Mouse (Mus musculus): ENCODE data around the gene Cdc34. TPM values are rescaled to one million over a fixed set of nuclear protein-coding genes. Genes with fewer than 3 reads are reported as not detected.

The Cdc34 gene
- 10 to 100 TPM; 73.1 to 79.8 TPM for total RNA-seq (2021)
- long read RNA-seq, experiment 1, transcript Cdc34-201 (5 exons, 1,266 nt), result major isoform, 22 of 62 reads
- long read RNA-seq, experiment 1, partial matches to known transcripts, result 35 of 62 reads
- long read RNA-seq, experiment 1, other reads (novel, unspliced or antisense), result 1 of 62 reads
- long read RNA-seq, experiment 2, transcript Cdc34-205 (5 exons, 979 nt), result minor isoform, 7 of 75 reads
- long read RNA-seq, experiment 2, transcript Cdc34-201 (5 exons, 1,266 nt), result major isoform, 25 of 75 reads
- long read RNA-seq, experiment 2, partial matches to known transcripts, result 40 of 75 reads
- long read RNA-seq, experiment 2, other reads (novel, unspliced or antisense), result 2 of 75 reads

DNA sequence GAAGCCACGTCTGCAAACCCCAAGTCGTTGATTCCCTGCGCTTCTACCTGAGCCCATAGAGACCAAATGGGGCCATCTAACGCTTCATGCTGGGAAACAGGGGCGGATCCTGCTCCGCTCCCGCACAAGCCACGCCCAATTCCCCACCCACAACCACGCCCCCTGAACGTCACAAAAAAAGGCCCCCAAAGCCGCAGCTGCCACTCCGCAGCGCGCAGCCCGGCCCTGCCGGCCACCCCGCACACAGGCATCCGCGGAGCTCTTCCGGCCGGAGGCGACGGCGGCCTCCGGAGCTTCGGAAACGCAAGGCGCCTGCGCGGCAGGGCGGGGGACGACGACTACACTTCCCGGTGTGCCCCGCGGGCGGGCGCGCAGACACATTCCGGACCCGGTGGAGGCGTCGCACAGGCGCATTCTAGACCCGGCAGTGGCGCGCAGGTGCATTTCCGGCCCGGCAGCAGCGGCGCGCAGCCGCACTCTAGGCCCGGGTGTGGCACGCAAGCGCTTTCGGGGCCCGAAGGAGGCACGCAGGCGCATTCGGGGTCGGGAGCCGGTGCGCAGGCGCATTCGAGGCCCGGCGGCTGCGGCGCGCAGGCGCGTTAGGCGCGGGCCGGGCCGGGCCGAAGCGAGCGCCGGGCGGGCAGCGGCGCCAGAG lies at the start of gene Cdc34:
Gene Cdc34, plus strand, starts transcription at position 605 of the 655 bp plus-strand sequence.
- peak; percentile 99 to 100 for DNase-seq (ENCODE audit: low spot score in 2 of 2)
- TF ChIP-seq CTCF (conservative IDR thresholded peaks at IDR 0.05), result peak; percentile 67
- H3K27ac ChIP-seq, result peak within 1 kb of the TSS; percentile 89

DNA sequence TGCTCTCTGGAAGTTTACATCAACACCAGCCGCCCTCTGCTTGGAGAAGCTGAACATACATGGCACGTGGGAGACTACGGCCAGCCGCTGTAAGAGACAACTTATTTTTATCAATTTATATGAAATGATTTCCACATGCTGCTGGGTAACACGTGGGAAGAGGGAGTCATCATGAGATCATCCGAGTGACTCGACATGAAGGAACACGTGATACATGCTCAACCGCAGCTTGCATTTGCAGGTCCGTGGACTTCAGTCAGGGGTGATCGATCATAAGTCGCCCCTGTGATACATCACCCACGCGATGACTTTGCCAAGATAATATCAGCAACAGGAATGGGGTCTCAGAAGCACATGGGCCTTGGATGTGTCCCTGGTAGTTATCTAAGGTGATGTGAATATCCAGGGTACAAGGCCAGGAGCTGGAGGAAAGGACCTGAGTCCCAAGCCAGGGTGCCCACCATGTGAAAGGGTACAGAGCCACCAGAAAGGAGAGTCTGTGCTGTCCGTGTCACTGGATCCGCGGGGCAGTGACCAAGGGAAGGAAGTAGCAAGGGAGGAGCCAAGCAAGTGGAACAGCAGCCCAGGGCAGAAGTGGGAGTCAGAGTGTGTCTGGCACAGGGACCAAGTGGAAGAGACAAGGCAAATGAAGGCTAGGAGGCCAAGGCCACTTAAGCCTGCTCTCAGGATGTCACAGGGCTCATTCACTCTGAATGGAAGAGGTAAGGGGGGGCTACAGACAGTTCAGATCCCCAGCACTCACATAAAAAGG lies 48.8 kb upstream of the Cdc34 start:
- H3K4me3 ChIP-seq, result no peak overlapping the region
- TF ChIP-seq CTCF (conservative IDR thresholded peaks at IDR 0.05), result no peak
- H3K27ac ChIP-seq, result peak overlapping the region; percentile 75
- DNase-seq (ENCODE audit: low spot score in 2 of 2), result no peak

More for the DNA sequence above, at the start of gene Cdc34:
- H3K4me3 ChIP-seq, result peak within 1 kb of the TSS; percentile 71

DNA sequence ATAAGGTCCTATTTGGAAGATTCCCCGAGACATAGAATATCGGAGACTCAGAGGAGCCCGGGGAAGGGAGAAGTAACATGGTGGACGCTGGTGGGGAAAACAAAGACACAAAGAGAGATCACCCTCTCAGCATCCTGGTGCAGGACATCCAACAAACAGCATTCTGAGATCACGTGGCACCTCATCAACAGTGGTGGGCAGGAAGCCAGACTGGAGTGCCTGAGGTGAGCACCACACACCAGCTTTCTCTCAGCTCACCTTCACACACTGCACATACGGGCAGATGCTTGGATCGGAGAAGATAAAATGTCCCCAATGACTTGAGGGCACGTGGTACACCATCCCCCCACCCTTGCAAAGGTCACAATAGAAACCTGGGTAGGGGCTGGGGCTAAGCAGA lies 45.7 kb upstream of the Cdc34 start:
- Histone ChIP-seq H3K27ac (peak overlapping the region; percentile 98; the same call in 1 of the 2 replicates), H3K4me3 (peak overlapping the region; percentile 75)
- TF ChIP-seq CTCF (conservative IDR thresholded peaks at IDR 0.05), result no peak
- DNase-seq (ENCODE audit: low spot score in 2 of 2), result no peak

DNA sequence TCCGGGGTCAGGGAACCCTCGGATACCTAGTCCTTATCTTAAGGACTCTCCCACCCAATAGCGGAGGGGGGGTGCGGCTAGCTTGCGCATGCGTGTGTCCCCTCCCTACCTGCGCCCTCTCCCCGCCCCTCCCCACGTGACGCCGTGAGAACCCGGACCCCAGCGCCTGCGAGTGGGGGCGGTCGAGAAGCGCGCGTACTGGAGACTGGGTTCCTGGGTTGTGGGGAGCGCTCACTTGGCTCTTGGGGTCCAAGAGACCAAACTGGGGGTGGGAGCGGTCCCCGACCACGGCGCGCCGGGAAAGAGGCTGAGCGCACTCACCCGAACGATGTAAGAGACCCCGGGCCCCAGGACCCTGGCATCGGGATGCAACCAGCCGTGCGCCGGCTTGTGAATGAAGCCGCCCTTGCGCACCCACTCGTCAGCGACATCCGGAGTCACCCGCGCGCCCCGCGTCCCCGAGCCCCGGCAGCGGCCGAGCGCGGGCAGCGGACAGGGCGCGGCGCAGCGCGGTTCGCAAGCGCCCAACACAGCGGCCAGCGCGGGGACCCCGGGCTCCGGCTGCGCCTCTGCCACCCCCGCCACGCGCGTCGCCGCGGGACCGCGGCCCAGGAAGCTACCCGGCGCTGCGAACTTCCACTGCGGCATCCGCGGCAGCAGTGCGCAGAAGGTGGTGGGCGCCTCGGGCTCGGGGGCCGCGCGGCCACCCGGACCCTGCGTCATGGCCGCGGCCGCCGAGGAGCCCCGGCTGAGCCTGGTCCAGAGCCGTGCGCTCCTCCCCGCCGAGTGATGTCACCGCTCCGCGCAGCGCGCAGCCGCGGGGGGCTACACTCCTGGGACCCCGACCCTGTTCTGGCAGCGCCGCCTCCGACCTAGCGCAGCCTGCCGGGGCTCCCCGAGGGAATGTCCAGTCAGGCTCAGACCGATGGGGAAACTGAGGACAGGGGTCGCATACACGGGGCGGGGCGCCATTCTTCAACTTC lies 44.6 kb upstream of the Cdc34 start, which contains the start of gene Shc2:
Gene Shc2, minus strand, starts transcription at position 791 of the 983 bp plus-strand sequence.
- Histone ChIP-seq H3K4me3 (peak within 1 kb of the TSS; percentile 75), H3K27ac (peak within 1 kb of the TSS; percentile 98)
- TF ChIP-seq CTCF (conservative IDR thresholded peaks at IDR 0.05), result no peak
- peak; percentile 85 to 86 for DNase-seq (ENCODE audit: low spot score in 2 of 2)

DNA sequence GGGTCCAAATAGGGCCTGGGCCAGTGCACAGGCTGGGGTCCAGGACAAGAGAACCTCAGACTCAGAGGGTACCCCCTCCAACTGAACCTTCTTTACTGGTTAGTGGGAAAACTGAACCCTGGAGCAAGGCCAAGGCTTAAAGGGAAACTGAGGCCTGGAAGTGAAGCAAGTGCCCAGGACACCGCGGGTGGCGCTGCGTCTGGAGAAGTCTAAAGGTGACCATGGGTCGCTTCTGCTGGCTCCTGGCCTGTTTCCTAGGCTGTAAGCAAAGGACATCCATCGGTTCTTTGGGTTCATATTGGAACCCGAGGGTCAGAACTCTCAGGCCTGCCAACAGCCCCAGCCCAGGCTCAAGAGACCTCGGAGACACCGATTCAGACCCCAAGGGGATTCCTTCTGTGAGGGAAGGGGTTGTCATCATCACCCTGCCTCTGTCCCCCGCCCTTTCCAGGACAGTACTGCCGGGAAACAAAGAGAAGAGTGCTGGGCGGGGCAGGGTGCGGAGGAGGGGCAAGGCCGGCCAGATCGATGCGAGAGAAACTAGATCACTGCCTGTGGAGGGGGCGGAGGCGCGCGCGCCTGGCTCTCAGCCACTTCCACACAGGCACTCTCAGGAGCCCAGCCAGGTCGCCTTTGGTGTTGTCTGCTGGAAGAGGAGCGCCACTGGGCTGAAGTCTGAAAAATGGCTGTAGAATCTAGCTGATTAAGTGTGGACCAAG lies 43.4 kb upstream of the Cdc34 start:
- TF ChIP-seq CTCF (conservative IDR thresholded peaks at IDR 0.05), result no peak
- peak overlapping the region; percentile 75 for H3K4me3 ChIP-seq
- peak; percentile 55 to 62 for DNase-seq (ENCODE audit: low spot score in 2 of 2)
- H3K27ac ChIP-seq, result peak overlapping the region; percentile 98

DNA sequence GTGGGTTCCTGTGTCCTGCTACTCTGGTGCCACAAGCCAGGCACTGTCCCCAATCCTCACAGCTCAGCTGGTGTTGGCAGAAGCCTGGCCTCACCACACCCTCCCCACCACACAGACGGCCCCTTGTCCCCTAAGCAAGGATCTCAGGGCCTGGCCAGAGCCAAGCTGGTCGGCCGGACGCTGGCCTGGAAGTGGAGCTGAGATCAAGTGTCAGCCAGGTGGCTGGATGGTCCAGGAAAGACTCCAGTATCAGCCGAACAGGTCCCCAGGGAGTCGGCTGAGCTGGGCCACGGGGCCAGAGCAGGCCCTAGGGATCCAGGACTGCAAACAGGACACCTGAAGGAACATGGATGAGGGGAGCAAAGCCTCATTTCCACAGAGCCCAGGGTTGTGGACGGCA lies 36.3 kb upstream of the Cdc34 start, which contains the start of gene Odf3l2:
Gene Odf3l2, minus strand, starts transcription at position 28 of the 400 bp plus-strand sequence.
- no peak for TF ChIP-seq CTCF (conservative IDR thresholded peaks at IDR 0.05)
- H3K27ac ChIP-seq, result no peak within 1 kb of the TSS
- no peak within 1 kb of the TSS for H3K4me3 ChIP-seq
- no peak for DNase-seq (ENCODE audit: low spot score in 2 of 2)

DNA sequence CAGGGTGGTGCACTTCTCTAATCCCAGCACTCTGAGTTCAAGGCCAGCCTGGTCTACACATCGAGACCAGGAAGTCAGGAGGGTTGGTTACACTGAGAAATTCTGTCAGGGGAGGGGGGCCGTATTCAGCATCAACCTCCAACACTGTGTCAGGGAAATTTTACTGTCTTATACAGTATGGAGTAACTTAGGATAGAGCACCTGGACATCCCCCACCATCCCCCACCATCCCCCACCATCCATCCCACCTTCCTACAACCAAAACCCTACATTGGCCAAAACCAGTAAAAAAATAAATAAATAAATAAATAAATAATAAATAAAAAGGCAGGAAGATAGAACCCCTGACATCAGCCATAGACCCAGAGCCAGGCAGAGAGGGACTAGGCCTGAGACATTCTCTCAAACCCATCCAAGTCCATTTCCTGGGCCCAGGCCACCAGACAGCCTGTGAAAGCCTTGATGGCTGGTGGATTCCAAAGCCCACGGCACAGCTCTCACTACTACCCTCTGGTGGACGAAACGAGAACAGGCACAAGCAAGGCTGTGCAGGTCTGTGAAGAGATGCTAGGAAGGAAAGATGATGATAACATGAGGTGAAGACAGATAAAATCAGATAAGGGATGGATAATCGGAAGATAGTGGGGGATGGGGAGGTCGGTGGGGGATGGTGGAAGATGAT lies 32.8 kb upstream of the Cdc34 start:
- peak; percentile 81 to 90 for DNase-seq (ENCODE audit: low spot score in 2 of 2)
- H3K27ac ChIP-seq, result no peak overlapping the region
- TF ChIP-seq CTCF (conservative IDR thresholded peaks at IDR 0.05), result peak; percentile 84
- H3K4me3 ChIP-seq, result no peak overlapping the region

DNA sequence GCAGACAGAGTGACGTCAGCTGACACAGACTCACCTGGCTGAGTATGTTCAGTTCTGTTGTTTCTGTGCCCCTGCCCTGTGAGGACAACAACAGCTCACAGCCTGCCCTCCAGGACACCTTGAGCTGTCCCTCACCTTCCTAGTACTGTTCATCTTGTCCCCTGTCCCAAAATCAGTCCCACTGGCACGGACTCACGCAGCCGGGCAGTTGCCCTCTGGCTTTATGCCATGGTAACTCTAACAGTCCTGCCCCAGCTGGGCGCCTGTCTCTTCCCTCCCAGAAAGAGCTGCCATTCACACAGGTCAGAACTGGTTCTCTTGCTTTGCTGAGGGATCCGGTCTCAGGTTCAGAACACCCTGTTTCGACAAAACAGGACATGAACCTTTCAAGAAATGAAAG lies 29.2 kb upstream of the Cdc34 start:
- no peak overlapping the region for H3K4me3 ChIP-seq
- no peak overlapping the region for H3K27ac ChIP-seq
- no peak for DNase-seq (ENCODE audit: low spot score in 2 of 2)
- TF ChIP-seq CTCF (conservative IDR thresholded peaks at IDR 0.05), result no peak

DNA sequence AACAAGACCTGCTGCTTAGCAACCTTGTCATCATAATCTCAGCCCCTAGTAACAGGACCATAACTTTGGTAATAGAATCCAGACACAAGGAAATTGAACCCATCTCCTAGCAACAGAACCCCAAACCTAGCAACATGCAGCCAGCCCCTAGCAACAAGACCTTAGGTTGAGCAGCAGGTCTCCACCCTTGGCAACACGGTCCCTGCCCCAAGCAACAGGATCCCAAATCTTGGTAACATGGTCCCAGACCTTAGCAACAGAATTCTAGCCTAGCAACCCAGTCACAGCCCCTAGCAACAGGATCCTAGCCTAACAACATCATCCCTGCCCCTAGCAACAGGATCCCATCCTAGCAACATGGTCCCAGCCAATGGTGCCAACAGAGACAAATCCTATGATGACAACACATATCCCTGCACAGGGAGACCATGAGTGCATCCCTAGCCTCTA lies 27.0 kb upstream of the Cdc34 start:
- H3K4me3 ChIP-seq, result no peak overlapping the region
- H3K27ac ChIP-seq, result peak overlapping the region; percentile 93
- DNase-seq (ENCODE audit: low spot score in 2 of 2), result peak; percentile 55 to 78
- no peak for TF ChIP-seq CTCF (conservative IDR thresholded peaks at IDR 0.05)

DNA sequence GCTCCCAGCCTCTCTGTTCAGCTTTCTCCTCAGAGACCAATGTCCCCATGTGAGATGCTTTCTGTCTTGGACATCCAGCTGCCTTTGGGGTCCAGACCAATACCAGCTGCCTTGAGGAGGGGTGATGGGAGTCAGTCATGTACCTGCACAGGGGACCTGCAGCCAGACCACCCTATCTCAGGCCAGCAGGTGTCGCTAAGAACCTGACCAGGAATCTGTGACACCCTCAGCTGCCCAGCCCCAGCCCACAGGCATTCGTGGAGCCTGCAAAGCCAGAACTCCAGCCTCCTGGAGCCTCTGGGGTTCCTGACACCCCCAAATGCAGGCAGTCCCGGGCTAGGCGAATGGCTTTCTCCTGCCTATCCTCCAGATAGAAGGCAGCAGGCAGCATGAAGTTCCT lies 23.2 kb upstream of the Cdc34 start:
- TF ChIP-seq CTCF (conservative IDR thresholded peaks at IDR 0.05), result peak; percentile 42
- no peak overlapping the region for H3K4me3 ChIP-seq

DNA sequence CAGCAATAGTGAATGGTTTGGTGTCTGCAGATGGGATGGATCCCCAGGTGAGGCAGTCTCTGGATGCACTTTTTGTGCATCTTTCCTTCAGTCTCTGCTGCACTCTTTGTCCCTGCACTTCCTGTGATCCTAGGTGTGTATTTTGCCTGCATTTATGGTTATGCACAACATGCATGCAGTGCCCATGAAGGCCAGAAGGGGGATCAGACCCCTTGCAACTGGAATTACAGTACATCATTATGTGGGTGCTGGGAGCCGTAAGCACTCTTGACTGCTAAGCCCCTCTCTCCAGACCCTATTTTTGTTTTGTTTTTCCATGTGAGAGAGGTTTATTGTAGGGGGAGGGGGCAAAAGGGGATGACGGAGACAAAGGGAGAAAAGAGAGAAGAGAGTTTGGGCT lies 21.7 kb upstream of the Cdc34 start:
- Histone ChIP-seq H3K4me3 (no peak overlapping the region), H3K27ac (no peak overlapping the region)
- DNase-seq (ENCODE audit: low spot score in 2 of 2), result no peak
- TF ChIP-seq CTCF (conservative IDR thresholded peaks at IDR 0.05), result peak; percentile 61

More for the DNA sequence above, 23.2 kb upstream of the Cdc34 start:
- no peak for DNase-seq (ENCODE audit: low spot score in 2 of 2)
- no peak overlapping the region for H3K27ac ChIP-seq

All from layer of hippocampus, adult 2 months (tissue).